In genomic region chr11:44774411-44774810, GRCm38 (mm10) we compare ENCODE assay signal across 12 mouse cellular contexts.
DNase-seq lines count a peak whose midpoint lies in the region; ATAC-seq lines count a peak whose summit lies in the region.
"Had no signal": no experiment of that assay in that cellular context is flagged by ENCODE, and none has a peak within 500 bp of the region (broad histone marks: within the 10 kb centered on the region; RNA-seq: fewer than 3 reads in every experiment).

No protein-coding gene starts in this region.

- WGBS in kidney, embryonic 16.5 days = 77% methylated on average over 3 of the region's 3 CpGs

- ATAC-seq in kidney, embryonic 16.5 days (ENCODE audit: low FRiP score, low TSS enrichment) = no peak
- 0 out of 2 replicates have a peak, but pooled peaks have one; percentile 56 for ATAC-seq in common myeloid progenitor, adult 5-6 weeks (replicated peaks; ENCODE audit: low read depth, poor library complexity, severe bottlenecking)

- H3K27ac ChIP-seq in kidney, embryonic 16.5 days (ENCODE audit: low read length) = no peak overlapping the region
- H3K27ac ChIP-seq: lung, embryonic 15.5 days had no signal

- H3K4me1 ChIP-seq in kidney, embryonic 16.5 days (ENCODE audit: insufficient read depth, low read length) = no peaks in the 10 kb centered on the region
- H3K4me1 ChIP-seq: lung, embryonic 15.5 days had no signal

- H3K9me3 ChIP-seq in kidney, embryonic 16.5 days (ENCODE audit: low read length) = no peaks in the 10 kb centered on the region
- H3K9me3 ChIP-seq: lung, embryonic 15.5 days had no signal

- H3K27me3 ChIP-seq in kidney, embryonic 16.5 days (ENCODE audit: insufficient read depth, low read length) = no peaks in the 10 kb centered on the region
- H3K27me3 ChIP-seq: lung, embryonic 15.5 days had no signal

- H3K4me2 ChIP-seq in kidney, embryonic 16.5 days (replicated peaks; ENCODE audit: low read depth, low read length) = no peak overlapping the region
- H3K4me2 ChIP-seq: lung, embryonic 15.5 days had no signal

- H3K4me3 ChIP-seq in kidney, embryonic 16.5 days (ENCODE audit: low read length) = no peak overlapping the region
- H3K4me3 ChIP-seq: erythroblast, embryonic 14.5 days; lung, embryonic 15.5 days had no signal

- no peaks in the 10 kb centered on the region for H3K36me3 ChIP-seq in kidney, embryonic 16.5 days (ENCODE audit: insufficient read depth, low read length)
- H3K36me3 ChIP-seq: lung, embryonic 15.5 days had no signal

- H3K9ac ChIP-seq in kidney, embryonic 16.5 days (replicated peaks; ENCODE audit: low read length) = no peak overlapping the region
- H3K9ac ChIP-seq: lung, embryonic 15.5 days had no signal

- DNase-seq in kidney, adult 9 months = peak; percentile 25
- DNase-seq in thymus, postnatal 0 days (ENCODE audit: low spot score) = peak; percentile 26
- no peak for DNase-seq in thymus, adult 18-20 months
- DNase-seq in frontal cortex, postnatal 10 days (ENCODE audit: low spot score in 2 of 2) = no peak
- DNase-seq in cerebellum, postnatal 25 days = no peak
- DNase-seq: gastrocnemius, postnatal 10 days; heart, postnatal 14 days; kidney, adult 18-20 months had no signal

Comparison
In these comparisons a context has a peak if more than half of its experiments do, and no peak if none do; other contexts are left out.
1. DNase-seq: peak in kidney, adult 9 months (single experiment) and thymus, postnatal 0 days (single experiment); none in thymus, adult 18-20 months (0 of 2), frontal cortex, postnatal 10 days (0 of 2) and cerebellum, postnatal 25 days (0 of 2).